Mouse (Mus musculus): ENCODE measurements around the gene Olfr651. TPM values are rescaled to one million over a fixed set of nuclear protein-coding genes. Genes with fewer than 3 reads are reported as not detected.
"Not testable (repeated sequence)": the region's sequence is repeated elsewhere in the genome, so short reads cannot be mapped to it uniquely, and the experiment has no call there.

Gene Olfr651
- not detected in 3 replicates for total RNA-seq (2017)

- ATAC-seq (replicated peaks; ENCODE audit: insufficient number of reproducible peaks, low FRiP score, low TSS enrichment, poor library complexity, severe bottlenecking), result no peak
Observed at GRCm38 (mm10) chr7:104549833-104550232, at the start of gene Olfr651. Olfr651 (plus strand) TSS chr7:104550133.

GRCm38 (mm10) chr7:104501186-104501585 is 48.7 kb upstream of the Olfr651 start:
- not testable (repeated sequence) for ATAC-seq (replicated peaks; ENCODE audit: insufficient number of reproducible peaks, low FRiP score, low TSS enrichment, poor library complexity, severe bottlenecking)

DNA sequence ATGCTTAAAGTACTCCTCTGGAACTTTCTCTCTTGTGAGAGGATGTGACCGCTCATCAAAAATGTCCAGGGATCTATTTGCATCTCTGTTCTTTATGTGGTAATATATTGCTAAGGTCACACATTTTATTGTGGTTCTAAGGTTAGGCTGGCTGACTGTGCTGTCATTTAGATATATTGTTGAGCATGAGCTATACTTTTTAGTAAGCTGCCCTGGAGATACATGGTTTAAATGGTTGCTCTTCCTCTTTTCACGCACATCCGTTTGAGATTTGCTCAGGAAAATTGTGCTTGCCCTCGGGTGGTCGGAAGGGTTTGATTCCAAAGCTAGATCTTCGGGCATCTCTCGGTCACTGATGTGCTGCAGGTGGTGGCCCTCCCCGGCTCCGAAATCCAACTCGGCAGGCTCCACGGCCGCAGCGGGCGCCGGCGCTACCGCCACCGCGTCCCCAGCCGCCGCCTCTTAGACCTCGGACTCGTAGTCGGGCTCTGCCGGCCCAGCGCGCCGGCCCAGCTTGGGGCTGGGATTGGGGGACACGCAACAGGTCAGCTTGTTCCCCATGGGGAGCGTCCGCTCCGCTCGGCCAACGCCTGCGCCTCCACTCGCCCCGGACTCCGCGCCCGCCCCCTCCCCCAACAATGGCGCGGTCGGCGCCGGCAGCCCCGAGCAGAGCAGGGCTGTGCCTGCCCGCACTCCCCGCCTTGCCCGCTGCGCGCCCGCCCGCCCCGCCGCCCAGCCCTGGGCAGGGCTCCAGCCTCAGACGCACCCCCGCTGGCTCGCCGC is 48.2 kb upstream of the Olfr651 start:
- ATAC-seq (replicated peaks; ENCODE audit: insufficient number of reproducible peaks, low FRiP score, low TSS enrichment, poor library complexity, severe bottlenecking), result no peak

DNA sequence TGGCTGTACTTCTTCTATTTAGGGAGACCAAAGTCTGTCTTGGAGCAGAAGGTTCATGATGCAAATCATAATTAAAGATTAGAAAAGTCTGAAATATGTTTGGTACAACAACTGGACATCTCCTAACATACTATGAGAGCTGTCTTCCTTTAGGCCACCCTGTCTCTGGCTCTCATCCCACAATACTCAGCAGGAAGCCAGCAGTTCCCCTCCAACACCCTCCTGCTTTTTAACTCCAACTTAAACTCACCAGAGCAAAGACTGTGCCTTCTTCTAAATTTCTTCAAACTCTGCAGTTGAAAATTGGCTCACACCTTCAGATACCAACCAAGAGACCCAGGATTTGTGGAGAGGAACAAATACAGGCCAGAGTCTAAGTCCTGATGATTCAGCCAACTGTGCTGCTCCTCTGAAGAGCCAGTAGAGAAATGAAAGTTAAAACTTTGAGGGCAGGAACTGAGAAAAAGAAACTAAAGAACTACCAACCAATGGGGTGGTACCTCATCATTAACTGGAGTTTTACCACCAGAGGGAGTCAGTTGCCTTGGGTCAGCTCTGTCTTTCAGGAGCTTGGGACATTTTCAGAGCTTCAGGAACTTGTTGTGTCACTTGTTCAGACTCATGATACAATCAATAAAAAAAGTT is 42.4 kb upstream of the Olfr651 start, which contains the start of gene Trim30d:
TSS of gene Trim30d (minus strand) at position 429 of the 645 bp plus-strand sequence.
- ATAC-seq (replicated peaks; ENCODE audit: insufficient number of reproducible peaks, low FRiP score, low TSS enrichment, poor library complexity, severe bottlenecking), result peak; percentile 99

DNA sequence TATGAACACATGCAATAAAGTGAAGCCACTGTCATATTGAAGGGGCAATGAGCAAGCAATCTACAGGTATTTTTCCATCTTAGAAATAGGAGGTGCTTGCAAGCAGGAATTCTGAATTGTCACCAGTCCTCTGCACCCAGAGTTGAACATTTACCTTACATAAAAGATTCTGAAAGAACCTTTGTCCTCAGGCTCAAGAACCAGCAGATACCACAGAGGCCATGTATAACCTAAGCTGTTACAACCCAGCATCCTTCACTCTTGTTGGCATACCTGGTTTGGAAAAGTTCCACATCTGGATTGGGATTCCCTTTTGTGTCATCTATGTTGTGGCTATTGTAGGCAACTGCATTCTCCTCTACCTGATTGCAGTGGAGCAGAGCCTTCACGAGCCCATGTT is 2.8 kb downstream of the Olfr651 start:
- no peak for ATAC-seq (replicated peaks; ENCODE audit: insufficient number of reproducible peaks, low FRiP score, low TSS enrichment, poor library complexity, severe bottlenecking)

GRCm38 (mm10) chr7:104560601-104561000 is 10.7 kb downstream of the Olfr651 start, which contains the start of gene Olfr652:
Olfr652 (plus strand) TSS chr7:104560901.
- no peak for ATAC-seq (replicated peaks; ENCODE audit: insufficient number of reproducible peaks, low FRiP score, low TSS enrichment, poor library complexity, severe bottlenecking)

DNA sequence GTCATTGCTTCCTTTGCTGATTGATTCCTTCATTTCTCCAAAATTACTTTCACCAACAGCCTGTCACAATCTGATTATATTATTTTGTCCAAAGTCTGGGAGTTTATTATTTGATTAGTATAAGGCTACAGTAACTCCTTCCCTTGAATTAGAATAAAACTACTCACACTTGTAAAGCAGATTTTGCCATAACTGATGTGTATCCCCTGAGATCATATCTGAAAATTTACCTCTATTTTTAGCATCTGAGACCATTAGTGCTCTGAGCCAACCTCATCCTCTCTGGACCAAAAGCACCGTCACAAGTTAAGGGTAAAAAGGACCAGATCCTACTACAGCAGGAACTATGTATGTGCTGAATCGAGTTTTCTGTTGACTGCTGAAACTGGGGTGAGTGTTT is 27.1 kb downstream of the Olfr651 start, which contains the start of gene Olfr653:
TSS of gene Olfr653 (plus strand) at position 301 of the 400 bp plus-strand sequence.
- no peak for ATAC-seq (replicated peaks; ENCODE audit: insufficient number of reproducible peaks, low FRiP score, low TSS enrichment, poor library complexity, severe bottlenecking)

- no peak for ATAC-seq (replicated peaks; ENCODE audit: insufficient number of reproducible peaks, low FRiP score, low TSS enrichment, poor library complexity, severe bottlenecking)
Observed at GRCm38 (mm10) chr7:104580846-104581245, 30.9 kb downstream of the Olfr651 start.

DNA sequence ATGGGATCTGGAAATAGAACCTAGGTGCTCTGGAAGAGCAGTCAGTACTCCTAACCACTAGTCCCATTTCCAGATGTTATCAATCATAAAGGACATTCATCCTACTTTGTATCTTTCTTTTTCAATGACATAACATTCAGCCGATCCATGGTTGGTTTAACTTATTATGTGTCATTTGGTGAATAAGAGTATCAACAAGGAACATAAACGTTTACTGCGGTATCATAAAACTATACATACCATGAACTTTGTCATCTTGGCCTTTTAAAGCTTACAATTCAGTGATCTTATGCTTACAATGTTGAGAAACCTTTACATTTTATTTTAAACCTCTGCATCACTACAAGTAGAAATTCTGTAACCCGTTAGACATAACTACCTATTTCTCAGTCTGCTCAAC is 31.5 kb downstream of the Olfr651 start:
- no peak for ATAC-seq (replicated peaks; ENCODE audit: insufficient number of reproducible peaks, low FRiP score, low TSS enrichment, poor library complexity, severe bottlenecking)

GRCm38 (mm10) chr7:104586725-104587124 is 36.8 kb downstream of the Olfr651 start, which contains the start of gene Olfr654:
Olfr654 (plus strand) TSS chr7:104587025.
- ATAC-seq (replicated peaks; ENCODE audit: insufficient number of reproducible peaks, low FRiP score, low TSS enrichment, poor library complexity, severe bottlenecking), result no peak

DNA sequence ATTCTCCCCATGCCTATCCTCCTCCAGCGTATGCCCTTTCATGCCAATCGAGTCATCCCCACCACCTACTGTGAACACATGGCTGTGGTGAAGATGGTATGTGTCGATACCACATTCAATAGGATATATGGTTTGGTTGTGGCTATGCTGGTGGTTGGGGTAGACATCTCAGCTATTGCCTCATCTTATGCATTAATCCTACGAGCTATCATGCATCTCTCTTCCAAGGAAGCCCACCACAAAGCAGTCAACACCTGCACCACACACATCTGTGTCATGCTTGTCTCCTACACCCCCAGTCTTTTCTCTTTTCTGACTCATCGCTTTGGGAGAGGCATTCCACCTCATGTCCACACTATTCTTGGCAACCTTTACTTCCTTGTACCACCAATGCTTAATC is 38.3 kb downstream of the Olfr651 start:
- ATAC-seq (replicated peaks; ENCODE audit: insufficient number of reproducible peaks, low FRiP score, low TSS enrichment, poor library complexity, severe bottlenecking), result no peak

DNA sequence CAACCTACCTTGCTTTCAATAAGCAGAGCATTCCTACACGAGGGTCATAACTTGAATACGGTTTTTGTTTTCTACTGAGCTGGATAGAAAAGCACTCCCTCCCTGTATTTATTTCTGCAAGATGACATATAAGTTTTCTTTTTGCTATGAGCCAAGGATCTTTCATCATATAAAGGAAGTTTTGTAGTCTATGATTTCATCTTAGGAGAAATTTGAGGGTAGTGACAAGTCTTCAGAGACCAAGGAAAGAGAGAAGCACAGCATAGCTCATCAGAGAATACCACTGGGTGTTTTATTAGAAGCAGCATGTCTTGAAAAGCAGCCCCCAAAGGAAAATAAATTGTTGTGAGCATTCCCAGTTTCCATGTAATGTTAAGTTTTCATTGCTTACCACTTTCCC is 51.7 kb downstream of the Olfr651 start, which contains the start of gene Olfr655:
TSS of gene Olfr655 (minus strand) at position 101 of the 400 bp plus-strand sequence.
- no peak for ATAC-seq (replicated peaks; ENCODE audit: insufficient number of reproducible peaks, low FRiP score, low TSS enrichment, poor library complexity, severe bottlenecking)

DNA sequence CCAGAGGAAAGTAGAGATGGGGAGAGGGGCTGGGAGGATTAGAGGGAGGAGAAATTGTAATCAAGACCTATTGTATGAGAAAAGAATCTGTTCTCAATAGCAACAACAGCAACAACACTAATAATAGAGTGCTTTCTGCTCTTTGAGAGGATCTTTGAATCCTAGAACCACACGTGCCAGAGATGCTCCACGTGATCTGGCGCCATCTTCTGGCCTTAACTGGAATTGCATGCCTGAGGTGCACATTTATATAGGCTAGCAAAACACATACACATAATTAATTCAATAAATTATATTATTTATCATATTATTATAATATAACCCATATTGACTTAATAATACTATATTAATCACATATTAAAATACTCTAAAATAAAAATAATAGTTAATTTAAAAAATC is 53.2 kb downstream of the Olfr651 start:
- ATAC-seq (replicated peaks; ENCODE audit: insufficient number of reproducible peaks, low FRiP score, low TSS enrichment, poor library complexity, severe bottlenecking), result peak; percentile 80

Other genes starting within 250 kb of the Olfr651 start
- gene Trim12a, start 234.7 kb upstream of the Olfr651 start, total RNA-seq (2017), result 151 to 341 TPM (median 152 TPM) in 3 replicates
- gene Trim34b, start 220.7 kb upstream of the Olfr651 start, total RNA-seq (2017), result 1.6 to 6.2 TPM (median 1.8 TPM) in 3 replicates
- gene Trim12c, start 196.8 kb upstream of the Olfr651 start, total RNA-seq (2017), result 38.3 to 79.6 TPM (median 51.5 TPM) in 3 replicates
- 23.5 to 27.5 TPM (median 27.2 TPM) in 3 replicates for gene Trim30b, start 180.2 kb upstream of the Olfr651 start, total RNA-seq (2017)
- 0.58 to 1.1 TPM in 2 of 3 replicates, not detected in the other for gene Trim30c, start 149.3 kb upstream of the Olfr651 start, total RNA-seq (2017)
- gene Trim30a, start 84.9 kb upstream of the Olfr651 start, total RNA-seq (2017), result 50.5 to 91.1 TPM (median 54.1 TPM) in 3 replicates
- 26.0 to 47.8 TPM (median 29.6 TPM) in 3 replicates for gene Trim30d, start 42.3 kb upstream of the Olfr651 start, total RNA-seq (2017)
- not detected in 3 replicates for gene Olfr652, start 10.8 kb downstream of the Olfr651 start, total RNA-seq (2017)
- not detected in 3 replicates for gene Olfr653, start 27.2 kb downstream of the Olfr651 start, total RNA-seq (2017)
- gene Olfr654, start 36.9 kb downstream of the Olfr651 start, total RNA-seq (2017), result 0.67 TPM in 1 of 3 replicates, not detected in the others
- not detected in 3 replicates for gene Olfr655, start 51.6 kb downstream of the Olfr651 start, total RNA-seq (2017)
- not detected in 3 replicates for gene Olfr656, start 63.8 kb downstream of the Olfr651 start, total RNA-seq (2017)
- gene Olfr657, start 74.7 kb downstream of the Olfr651 start, total RNA-seq (2017), result not detected in 3 replicates
- gene Olfr658, start 97.2 kb downstream of the Olfr651 start, total RNA-seq (2017), result not detected in 3 replicates
- not detected in 3 replicates for gene Olfr659, start 116.6 kb downstream of the Olfr651 start, total RNA-seq (2017)
- not detected in 3 replicates for gene Olfr661, start 136.4 kb downstream of the Olfr651 start, total RNA-seq (2017)
- gene Usp17le, start 227.3 kb downstream of the Olfr651 start, total RNA-seq (2017), result not detected in 3 replicates